Mouse (Mus musculus) hindbrain, embryonic 13.5 days (tissue): Measurements from ENCODE around the gene Simc1. TPM values are rescaled to one million over a fixed set of nuclear protein-coding genes. Genes with fewer than 3 reads are reported as not detected.
"Not testable (repeated sequence)": the region's sequence is repeated elsewhere in the genome, so short reads cannot be mapped to it uniquely, and the experiment has no call there.

Source experiments
- ATAC-seq: fragments of 200-750 bp; cut with Nextera tagmentation; 2 replicates; pipeline ENCODE4 v1.8.0; 2017; ENCODE audit warnings: moderate TSS enrichment; ENCODE audit not compliant: low FRiP score
- H3K27ac ChIP-seq: fragments of 300-500 bp; sonication (generic); 2 replicates; pipeline ENCODE4 v1.5.1; 2015; ENCODE audit warnings: inconsistent platforms, mild to moderate bottlenecking, moderate library complexity
- H3K27me3 ChIP-seq: fragments of 300-500 bp; sonication (generic); 2 replicates; pipeline ENCODE4 v1.6.1; 2015; ENCODE audit warnings: mild to moderate bottlenecking, inconsistent platforms
- H3K36me3 ChIP-seq: fragments of 300-500 bp; sonication (generic); 2 replicates; pipeline ENCODE4 v1.6.1; 2015; ENCODE audit warnings: mild to moderate bottlenecking, inconsistent platforms
- H3K4me1 ChIP-seq: fragments of 300-500 bp; sonication (generic); replicated peaks from 2 replicates; pipeline ENCODE4 v1.6.1; 2015; ENCODE audit warnings: inconsistent platforms
- H3K4me2 ChIP-seq: fragments of 300-500 bp; sonication (generic); 2 replicates; pipeline ENCODE4 v1.6.1; 2015; ENCODE audit warnings: inconsistent platforms, mild to moderate bottlenecking, moderate library complexity
- H3K4me3 ChIP-seq: fragments of 300-500 bp; sonication (generic); 2 replicates; pipeline ENCODE4 v1.5.1; 2015; ENCODE audit warnings: mild to moderate bottlenecking, inconsistent platforms
- H3K9ac ChIP-seq: fragments of 300-500 bp; sonication (generic); 2 replicates; pipeline ENCODE4 v1.6.1; 2015; ENCODE audit warnings: mild to moderate bottlenecking, inconsistent platforms
- H3K9me3 ChIP-seq: fragments of 300-500 bp; sonication (generic); 2 replicates; pipeline ENCODE4 v1.6.1; 2016; ENCODE audit warnings: inconsistent platforms
- WGBS: fragments of 180-500 bp; shearing (Covaris S2); methylation state at CpG from one replicate; pipeline ENCODE4 v1.1.7; 2015; 5-methylcytosine and 5-hydroxymethylcytosine counted together
- polyA plus RNA-seq: library from polyadenylated mRNA; unstranded; fragments of >200 nt; fragmentation: Nextera tagmentation; extraction: Ambion mirVana; gene quantifications from 2 replicates; pipeline ENCODE4 v1.2.1, GENCODE M21; 2015

Gene Simc1
- polyA plus RNA-seq, 1 experiment from 2014 or later, result 21.4 TPM

GRCm38 (mm10) chr13:54499551-54499950, 4.0 kb upstream of the Simc1 start:
- H3K27me3 ChIP-seq, H3K4me3 ChIP-seq, H3K9me3 ChIP-seq, H3K36me3 ChIP-seq, ATAC-seq, H3K9ac ChIP-seq, H3K4me2 ChIP-seq, H3K4me1 ChIP-seq, H3K27ac ChIP-seq: not testable (repeated sequence)
- 90% methylated on average over 7 of the region's 7 CpGs for WGBS

- peaks cover 20% of the 10 kb centered on the region for H3K4me1 ChIP-seq
These were observed 2.2 kb upstream of the Simc1 start for GRCm38 (mm10) chr13:54501352-54501751.

GRCm38 (mm10) chr13:54501957-54502690, 1.5 kb upstream of the Simc1 start:
- H3K9ac ChIP-seq, result no peak overlapping the region
- no peak for ATAC-seq
- 70% methylated on average over 3 of the region's 3 CpGs for WGBS

More at GRCm38 (mm10) chr13:54501352-54501751, 2.2 kb upstream of the Simc1 start:
- no peak overlapping the region for H3K4me3 ChIP-seq
- no peaks in the 10 kb centered on the region for H3K9me3 ChIP-seq
- 83% methylated on average over 2 of the region's 2 CpGs for WGBS
- H3K4me2 ChIP-seq, result no peak overlapping the region
- no peak overlapping the region for H3K27ac ChIP-seq
- H3K36me3 ChIP-seq, result no peaks in the 10 kb centered on the region
- ATAC-seq, result no peak
- H3K27me3 ChIP-seq, result peaks cover 9% of the 10 kb centered on the region; the same call in 1 of the 2 replicates
- no peak overlapping the region for H3K9ac ChIP-seq

GRCm38 (mm10) chr13:54503278-54503603, 338 bp upstream of the Simc1 start:
- Histone ChIP-seq H3K9me3 (no peaks in the 10 kb centered on the region), H3K9ac (peak overlapping the region; percentile 93), H3K4me2 (peak overlapping the region; percentile 77), H3K4me3 (peak overlapping the region; percentile 81), H3K36me3 (peaks cover 2% of the 10 kb centered on the region; the same call in 1 of the 2 replicates), H3K4me1 (peaks cover 22% of the 10 kb centered on the region), H3K27me3 (peaks cover 7% of the 10 kb centered on the region; the same call in 1 of the 2 replicates), H3K27ac (peak overlapping the region; percentile 92)
- under 1% methylated on average over 14 of the region's 14 CpGs for WGBS
- ATAC-seq, result peak; percentile 74

More at GRCm38 (mm10) chr13:54501957-54502690, 1.5 kb upstream of the Simc1 start:
- H3K4me3 ChIP-seq, result no peak overlapping the region
- peaks cover 2% of the 10 kb centered on the region; the same call in 1 of the 2 replicates for H3K36me3 ChIP-seq
- H3K27me3 ChIP-seq, result peaks cover 9% of the 10 kb centered on the region; the same call in 1 of the 2 replicates
- H3K27ac ChIP-seq, result no peak overlapping the region
- no peak overlapping the region for H3K4me2 ChIP-seq
- H3K4me1 ChIP-seq, result peaks cover 22% of the 10 kb centered on the region
- no peaks in the 10 kb centered on the region for H3K9me3 ChIP-seq

GRCm38 (mm10) chr13:54504611-54505260, 1.2 kb downstream of the Simc1 start:
- WGBS, result 38% methylated on average over 7 of the region's 7 CpGs
- Histone ChIP-seq H3K9ac (peak overlapping the region; percentile 93), H3K4me3 (peak overlapping the region; percentile 81), H3K27me3 (0 out of 2 replicates have a peak, but pooled peaks cover 4% of the 10 kb centered on the region), H3K36me3 (peaks cover 2% of the 10 kb centered on the region; the same call in 1 of the 2 replicates), H3K9me3 (no peaks in the 10 kb centered on the region), H3K27ac (peak overlapping the region; percentile 92), H3K4me2 (peak overlapping the region; percentile 77), H3K4me1 (peaks cover 22% of the 10 kb centered on the region)
- no peak for ATAC-seq

DNA sequence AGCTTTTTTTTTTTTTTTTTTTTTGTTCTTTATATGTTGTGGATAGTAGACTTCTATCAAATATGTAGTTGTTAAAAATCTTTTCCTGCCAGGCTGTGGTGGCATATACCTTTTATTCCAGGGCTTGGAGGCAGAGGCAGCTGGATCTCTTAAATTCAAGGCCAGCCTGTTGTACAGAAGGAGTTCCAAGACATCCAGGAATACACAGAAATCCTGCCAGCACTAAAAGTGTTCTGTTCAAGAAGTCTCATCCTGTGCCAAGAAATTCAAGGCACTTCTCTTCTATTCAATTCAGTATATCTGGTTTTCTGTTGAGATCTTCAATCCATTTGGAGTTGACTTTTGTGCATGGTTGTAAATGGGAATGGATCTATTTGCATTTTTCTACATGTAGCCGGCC, 2.3 kb downstream of the Simc1 start:
- WGBS, result 92% methylated on average over 1 of the region's 1 CpGs
- H3K4me1 ChIP-seq, result peaks cover 22% of the 10 kb centered on the region
- no peak overlapping the region for H3K4me3 ChIP-seq
- ATAC-seq, result no peak
- H3K9ac ChIP-seq, result no peak overlapping the region
- no peak overlapping the region for H3K4me2 ChIP-seq
- no peak overlapping the region for H3K27ac ChIP-seq
- H3K9me3 ChIP-seq, result no peaks in the 10 kb centered on the region
- peaks cover 2% of the 10 kb centered on the region; the same call in 1 of the 2 replicates for H3K36me3 ChIP-seq
- H3K27me3 ChIP-seq, result 0 out of 2 replicates have a peak, but pooled peaks cover 4% of the 10 kb centered on the region

DNA sequence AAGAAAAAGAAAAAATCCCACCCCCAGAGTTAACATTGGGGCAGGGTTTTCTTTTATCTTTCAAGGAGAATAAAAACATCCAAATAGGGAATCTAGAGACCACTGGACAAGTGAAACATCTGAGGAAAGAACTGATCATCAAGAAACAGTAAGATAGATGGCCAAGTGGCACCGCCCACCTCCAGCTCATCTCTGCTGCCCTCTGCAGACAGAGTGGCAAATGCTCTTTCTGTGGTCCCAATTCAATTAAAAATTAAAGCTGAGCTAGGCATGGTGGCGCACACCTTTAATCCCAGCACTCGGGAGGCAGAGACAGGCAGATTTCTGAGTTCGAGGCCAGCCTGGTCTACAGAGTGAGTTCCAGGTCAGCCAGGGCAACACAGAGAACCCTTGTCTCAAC, 16.6 kb downstream of the Simc1 start:
- Histone ChIP-seq H3K36me3 (peaks cover 21% of the 10 kb centered on the region), H3K4me2 (no peak overlapping the region), H3K4me3 (no peak overlapping the region), H3K27me3 (no peaks in the 10 kb centered on the region), H3K4me1 (no peaks in the 10 kb centered on the region), H3K27ac (no peak overlapping the region), H3K9ac (no peak overlapping the region), H3K9me3 (peaks cover 4% of the 10 kb centered on the region)
- WGBS, result 93% methylated on average over 4 of the region's 4 CpGs
- no peak for ATAC-seq

- no peaks in the 10 kb centered on the region for H3K9me3 ChIP-seq
- H3K4me1 ChIP-seq, result no peaks in the 10 kb centered on the region
- H3K36me3 ChIP-seq, result peaks cover 24% of the 10 kb centered on the region
- H3K27ac ChIP-seq, result no peak overlapping the region
- H3K9ac ChIP-seq, result no peak overlapping the region
- no peaks in the 10 kb centered on the region for H3K27me3 ChIP-seq
- no peak for ATAC-seq
- H3K4me2 ChIP-seq, result no peak overlapping the region
- no peak overlapping the region for H3K4me3 ChIP-seq
These were observed 17.6 kb downstream of the Simc1 start for GRCm38 (mm10) chr13:54521181-54521580.

GRCm38 (mm10) chr13:54527140-54527539, 23.6 kb downstream of the Simc1 start:
- Histone ChIP-seq H3K27me3 (no peaks in the 10 kb centered on the region), H3K9ac (no peak overlapping the region), H3K36me3 (peaks cover 78% of the 10 kb centered on the region), H3K9me3 (no peaks in the 10 kb centered on the region), H3K4me3 (no peak overlapping the region), H3K4me1 (no peaks in the 10 kb centered on the region), H3K4me2 (no peak overlapping the region), H3K27ac (no peak overlapping the region)
- no peak for ATAC-seq
- WGBS, result 91% methylated on average over 6 of the region's 6 CpGs

DNA sequence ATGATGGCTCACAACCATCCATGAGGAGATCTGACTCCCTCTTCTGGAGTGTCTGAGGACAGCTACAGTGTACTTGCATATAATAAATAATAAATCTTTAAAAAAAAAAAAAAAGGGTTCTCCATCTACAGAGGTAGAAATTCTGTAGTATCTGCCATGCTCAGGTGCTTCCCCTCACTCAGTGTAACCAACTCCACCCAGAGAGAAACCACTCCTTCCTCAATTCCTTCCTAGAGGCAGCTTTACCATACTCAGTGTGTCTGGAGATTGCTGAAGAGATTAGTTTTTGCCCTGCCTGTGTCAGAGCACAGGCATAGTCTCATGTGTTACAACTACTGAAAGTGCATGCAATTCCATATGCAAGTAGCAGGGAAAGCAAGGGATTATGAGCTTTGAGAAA, 28.6 kb downstream of the Simc1 start:
- Histone ChIP-seq H3K4me2 (no peak overlapping the region), H3K36me3 (peaks cover 86% of the 10 kb centered on the region), H3K4me1 (no peaks in the 10 kb centered on the region), H3K9me3 (no peaks in the 10 kb centered on the region), H3K4me3 (no peak overlapping the region), H3K9ac (no peak overlapping the region), H3K27me3 (no peaks in the 10 kb centered on the region), H3K27ac (no peak overlapping the region)
- ATAC-seq, result no peak

GRCm38 (mm10) chr13:54548036-54548435, 44.5 kb downstream of the Simc1 start:
- Histone ChIP-seq H3K27ac (no peak overlapping the region), H3K4me2 (no peak overlapping the region), H3K27me3 (no peaks in the 10 kb centered on the region), H3K36me3 (peaks cover 70% of the 10 kb centered on the region), H3K4me3 (no peak overlapping the region), H3K9ac (no peak overlapping the region), H3K4me1 (no peaks in the 10 kb centered on the region), H3K9me3 (no peaks in the 10 kb centered on the region)
- no peak for ATAC-seq
- WGBS, result 88% methylated on average over 7 of the region's 7 CpGs

- Histone ChIP-seq H3K9ac (no peak overlapping the region), H3K27ac (no peak overlapping the region), H3K4me1 (no peaks in the 10 kb centered on the region), H3K36me3 (peaks cover 96% of the 10 kb centered on the region), H3K4me2 (no peak overlapping the region), H3K4me3 (no peak overlapping the region), H3K9me3 (no peaks in the 10 kb centered on the region), H3K27me3 (no peaks in the 10 kb centered on the region)
- 97% methylated on average over 9 of the region's 9 CpGs for WGBS
- no peak for ATAC-seq
These were observed 52.6 kb downstream of the Simc1 start for GRCm38 (mm10) chr13:54556176-54556575.

DNA sequence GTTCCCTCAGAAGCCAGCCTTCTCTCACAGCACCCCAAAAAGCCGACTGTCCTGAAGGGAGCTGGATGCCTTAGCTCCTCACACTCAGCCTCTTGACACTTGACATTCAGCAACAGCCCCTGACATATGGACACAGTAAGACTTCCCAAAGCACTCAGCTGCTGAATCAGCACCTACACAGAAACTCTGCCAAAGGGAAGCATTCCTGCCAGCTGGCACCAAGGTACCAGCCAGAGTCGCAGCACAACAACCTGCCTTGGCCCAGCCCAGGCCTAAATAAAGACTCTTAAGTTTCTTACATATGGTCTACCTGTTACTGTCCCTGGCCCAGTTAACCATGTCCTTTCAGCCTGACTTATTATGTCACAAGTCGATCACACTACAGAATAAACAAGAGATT, 53.2 kb downstream of the Simc1 start:
- H3K9me3 ChIP-seq, result no peaks in the 10 kb centered on the region
- H3K36me3 ChIP-seq, result peaks cover 96% of the 10 kb centered on the region
- H3K27ac ChIP-seq, result no peak overlapping the region
- no peak overlapping the region for H3K4me2 ChIP-seq
- WGBS, result 89% methylated on average over 3 of the region's 3 CpGs
- ATAC-seq, result no peak
- H3K4me1 ChIP-seq, result no peaks in the 10 kb centered on the region
- H3K9ac ChIP-seq, result no peak overlapping the region
- no peak overlapping the region for H3K4me3 ChIP-seq
- H3K27me3 ChIP-seq, result no peaks in the 10 kb centered on the region
